Mouse (Mus musculus) ES-Bruce4 (cell line): ENCODE measurements around the gene Trim71. TPM values are rescaled to one million over a fixed set of nuclear protein-coding genes. Genes with fewer than 3 reads are reported as not detected.

Experiments
- H3K27ac ChIP-seq: 2 replicates; pipeline ENCODE4 v1.5.1; 2012; ENCODE audit warnings: low read length, inconsistent platforms; ENCODE audit not compliant: insufficient read depth
- H3K27me3 ChIP-seq: 2 replicates; pipeline ENCODE4 v1.6.1; 2012; ENCODE audit warnings: mild to moderate bottlenecking, low read length, inconsistent platforms; ENCODE audit not compliant: control insufficient read depth, poor library complexity, insufficient read depth, severe bottlenecking
- H3K36me3 ChIP-seq: 2 replicates; pipeline ENCODE4 v1.6.1; 2012; ENCODE audit warnings: inconsistent platforms, mild to moderate bottlenecking, low read length, moderate library complexity; ENCODE audit not compliant: control insufficient read depth, poor library complexity, insufficient read depth, severe bottlenecking
- H3K4me1 ChIP-seq: one replicate; pipeline ENCODE4 v1.8.1; 2011; ENCODE audit warnings: low read length; ENCODE audit not compliant: control insufficient read depth, insufficient read depth
- H3K4me3 ChIP-seq: 2 replicates; pipeline ENCODE4 v1.5.1; 2011; ENCODE audit warnings: low read depth, mild to moderate bottlenecking, low read length
- H3K9ac ChIP-seq: 2 replicates; pipeline ENCODE4 v1.6.1; 2012; ENCODE audit warnings: low read depth, mild to moderate bottlenecking, inconsistent platforms; ENCODE audit not compliant: poor library complexity, severe bottlenecking
- H3K9me3 ChIP-seq: replicated peaks from 2 replicates; pipeline ENCODE4 v1.6.1; 2012; ENCODE audit warnings: mild to moderate bottlenecking, low read length, inconsistent platforms; ENCODE audit not compliant: control insufficient read depth, poor library complexity, insufficient read depth, severe bottlenecking
- CTCF ChIP-seq: IDR thresholded peaks from one replicate; pipeline ENCODE4 v1.8.1; 2011; ENCODE audit warnings: low read depth, low read length
- EP300 ChIP-seq: IDR thresholded peaks from 2 replicates; pipeline ENCODE4 v1.6.1; 2011; ENCODE audit warnings: low read depth, low read length; ENCODE audit not compliant: insufficient read depth
- POLR2A ChIP-seq: IDR thresholded peaks from one replicate; pipeline ENCODE4 v1.8.1; 2011; ENCODE audit warnings: low read length; ENCODE audit not compliant: insufficient read depth
- polyA plus RNA-seq: library from polyadenylated mRNA; stranded (reverse); fragments of >200 nt; gene quantifications from 2 replicates; pipeline ENCODE4 v1.2.4, GENCODE M21; 2011; ENCODE audit warnings: low read depth; ENCODE audit not compliant: missing spikeins, insufficient read depth, insufficient read length

Gene Trim71
- polyA plus RNA-seq, 1 experiment: 120 TPM

DNA sequence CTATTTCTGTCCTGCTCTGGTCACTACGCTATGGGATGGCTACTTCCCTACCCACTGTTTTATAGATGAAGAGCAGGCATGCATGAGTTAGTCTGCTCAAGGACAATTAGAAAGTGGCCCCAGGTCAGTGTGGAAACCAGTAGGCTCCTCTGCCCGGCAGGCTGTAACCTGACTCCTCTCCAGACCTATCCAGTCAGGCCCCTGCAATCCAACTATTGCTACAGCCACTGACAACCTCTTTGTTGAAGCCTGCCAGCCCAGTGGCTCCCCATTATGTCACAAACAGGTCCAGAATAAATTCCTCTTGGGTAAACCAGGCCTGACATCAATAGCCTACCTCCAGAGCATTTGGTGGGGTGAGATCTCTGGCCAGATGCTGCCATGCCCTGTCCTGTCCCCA lies 27.5 kb downstream of the Trim71 start:
- Histone ChIP-seq H3K4me3 (no peak overlapping the region), H3K9ac (no peak overlapping the region), H3K27me3 (no peaks in the 10 kb centered on the region), H3K27ac (peak overlapping the region; percentile 90), H3K4me1 (peaks cover 7% of the 10 kb centered on the region), H3K9me3 (no peaks in the 10 kb centered on the region), H3K36me3 (peaks cover 7% of the 10 kb centered on the region)
- TF ChIP-seq CTCF (no peak), EP300 (peak; percentile 83; the same call in 1 of the 2 replicates), POLR2A (no peak)

DNA sequence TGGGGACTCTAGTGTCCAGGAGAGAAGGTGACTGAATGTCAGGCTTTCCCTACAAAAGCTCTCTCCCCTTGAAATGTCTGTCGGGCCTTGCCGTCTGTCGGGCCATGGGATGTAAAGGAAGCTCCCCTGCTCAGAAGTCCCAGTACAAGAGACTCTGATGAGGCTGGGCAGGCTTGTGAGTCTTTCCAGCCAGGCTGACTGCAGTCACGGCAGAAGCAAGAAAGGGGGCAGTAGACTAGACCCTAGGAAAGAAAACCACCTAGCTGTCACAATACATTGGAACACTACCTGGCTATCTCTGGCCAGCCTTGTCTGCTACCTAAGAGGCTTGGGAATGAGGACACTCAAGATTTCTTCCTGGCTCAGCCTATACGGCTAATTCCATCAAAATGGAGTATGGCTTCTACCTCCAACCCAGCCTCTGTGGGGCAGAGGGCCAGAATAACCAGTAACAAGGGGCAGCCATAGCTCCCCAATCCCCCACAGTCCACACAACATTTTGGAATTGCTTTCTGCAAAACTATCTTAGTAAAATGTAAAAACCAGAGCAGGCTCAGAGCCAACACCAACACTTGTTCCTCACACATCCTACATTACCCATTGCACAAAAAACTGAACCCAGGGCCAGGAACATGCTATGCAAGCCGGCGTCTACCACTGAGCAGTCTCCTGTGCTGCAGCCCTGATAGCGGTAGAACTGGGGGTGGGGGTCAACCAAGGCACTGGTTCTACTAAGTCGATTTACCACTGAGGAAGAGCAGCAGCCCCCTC lies 29.2 kb downstream of the Trim71 start:
- TF ChIP-seq CTCF (peak; percentile 40), POLR2A (no peak)
- Histone ChIP-seq H3K27ac (peak overlapping the region; percentile 39), H3K9me3 (no peaks in the 10 kb centered on the region), H3K4me3 (no peak overlapping the region), H3K4me1 (peaks cover 9% of the 10 kb centered on the region), H3K36me3 (peaks cover 2% of the 10 kb centered on the region; the same call in 1 of the 2 replicates), H3K27me3 (no peaks in the 10 kb centered on the region), H3K9ac (no peak overlapping the region; the same call in 1 of the 2 replicates)

- Histone ChIP-seq H3K4me1 (peaks cover 7% of the 10 kb centered on the region), H3K9me3 (no peaks in the 10 kb centered on the region), H3K9ac (no peak overlapping the region), H3K36me3 (peaks cover under 1% of the 10 kb centered on the region; the same call in 1 of the 2 replicates), H3K27ac (peak overlapping the region; percentile 46), H3K27me3 (no peaks in the 10 kb centered on the region), H3K4me3 (peak overlapping the region; percentile 12)
- TF ChIP-seq CTCF (no peak), EP300 (0 out of 2 replicates have a peak, but pooled peaks have one; percentile 67)
Measured at GRCm38 (mm10) chr9:114533848-114534247, 30.3 kb downstream of the Trim71 start.

DNA sequence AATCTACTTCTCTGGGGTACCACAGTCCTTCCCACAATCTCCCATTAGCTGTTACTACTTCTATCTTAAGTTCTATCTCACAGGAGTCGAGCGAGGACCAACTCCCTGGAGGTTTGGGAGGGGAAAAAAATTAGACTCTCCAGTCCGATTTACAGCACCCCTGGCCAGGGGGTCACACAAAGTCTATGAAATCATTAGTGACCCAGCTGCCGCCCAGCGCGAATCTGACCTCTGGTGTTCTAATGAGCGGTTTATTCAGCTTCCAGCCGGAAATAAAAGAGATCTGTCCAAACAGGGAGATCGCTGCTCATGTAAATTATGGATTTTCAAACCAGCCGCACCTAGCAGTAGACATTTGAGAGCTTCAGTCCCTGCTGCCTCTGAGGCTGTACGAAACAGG lies 32.9 kb downstream of the Trim71 start:
- H3K9me3 ChIP-seq: no peaks in the 10 kb centered on the region
- H3K36me3 ChIP-seq: no peaks in the 10 kb centered on the region
- 0 out of 2 replicates have a peak overlapping the region, but pooled peaks have one; percentile 19 for H3K4me3 ChIP-seq
- no peaks in the 10 kb centered on the region for H3K27me3 ChIP-seq
- peak overlapping the region; percentile 39; the same call in 1 of the 2 replicates for H3K9ac ChIP-seq
- TF ChIP-seq EP300 (no peak), POLR2A (no peak)
- H3K27ac ChIP-seq: peak overlapping the region; percentile 79
- peaks cover 7% of the 10 kb centered on the region for H3K4me1 ChIP-seq

DNA sequence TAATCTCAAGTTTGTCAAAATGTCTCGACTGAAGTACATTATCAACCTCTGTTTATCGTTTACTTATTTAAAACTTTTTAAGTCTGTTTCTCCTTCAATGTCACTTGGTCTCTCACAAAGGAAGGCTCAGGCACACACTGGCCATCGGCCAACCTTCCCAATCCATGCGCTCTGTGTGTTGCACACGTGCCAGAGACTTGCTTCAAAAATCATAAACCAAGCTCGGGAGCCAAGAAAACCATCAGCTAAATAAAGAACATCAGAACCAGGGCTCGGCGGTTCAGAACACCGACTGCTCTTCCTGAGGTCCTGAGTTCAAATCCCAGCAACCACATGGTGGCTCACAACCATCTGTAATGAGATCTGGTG lies 35.5 kb downstream of the Trim71 start:
- Histone ChIP-seq H3K9me3 (no peaks in the 10 kb centered on the region), H3K4me1 (peaks cover 3% of the 10 kb centered on the region), H3K27ac (peak overlapping the region; percentile 97), H3K36me3 (peaks cover 7% of the 10 kb centered on the region), H3K27me3 (no peaks in the 10 kb centered on the region), H3K4me3 (peak overlapping the region; percentile 52), H3K9ac (peak overlapping the region; percentile 44)
- TF ChIP-seq CTCF (no peak), POLR2A (no peak), EP300 (no peak)

DNA sequence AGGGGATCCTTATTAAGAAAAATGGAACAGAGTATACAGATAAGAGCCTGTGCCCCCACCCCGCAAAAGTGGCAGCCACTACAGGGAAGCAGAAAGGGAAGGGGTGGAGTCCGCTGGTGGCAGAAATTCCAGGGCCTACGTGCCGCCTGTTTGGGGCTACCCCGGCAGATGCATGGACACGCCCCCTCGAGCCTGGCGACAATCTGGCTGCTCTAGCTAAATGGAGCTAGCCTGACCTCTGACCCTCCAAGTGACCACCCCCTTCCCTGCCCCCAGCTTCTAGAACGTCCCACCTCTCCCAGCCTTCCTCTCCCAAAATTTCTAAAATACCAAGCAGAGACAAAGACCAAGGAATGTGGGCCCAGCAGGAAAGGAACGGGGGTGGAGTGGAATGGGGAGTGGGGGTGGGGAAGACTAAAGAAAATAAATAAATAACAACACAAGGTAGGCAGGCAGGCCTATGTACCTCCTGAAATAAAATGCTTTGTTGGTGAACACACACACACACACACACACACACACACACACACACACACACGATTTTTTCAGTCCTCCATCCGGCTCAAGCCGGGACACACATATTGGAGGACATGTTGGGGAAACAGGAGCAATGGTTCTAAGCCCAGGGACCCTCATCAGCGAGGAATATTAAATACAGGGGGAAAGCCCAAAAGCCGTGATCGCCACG lies 36.0 kb downstream of the Trim71 start:
- H3K27ac ChIP-seq: peak overlapping the region; percentile 97
- H3K9me3 ChIP-seq: no peaks in the 10 kb centered on the region
- H3K4me3 ChIP-seq: peak overlapping the region; percentile 52
- no peaks in the 10 kb centered on the region for H3K27me3 ChIP-seq
- H3K9ac ChIP-seq: peak overlapping the region; percentile 44
- TF ChIP-seq POLR2A (no peak), EP300 (peak; percentile 97), CTCF (no peak)
- H3K4me1 ChIP-seq: peaks cover 3% of the 10 kb centered on the region
- peaks cover 11% of the 10 kb centered on the region for H3K36me3 ChIP-seq
